Mouse (Mus musculus) lung, postnatal 0 days (tissue): Measurements from ENCODE around the gene Haghl.

Source experiments
- CTCF ChIP-seq: IDR thresholded peaks from 2 replicates; pipeline ENCODE4 v1.5.1; 2016; ENCODE audit warnings: antibody characterized with exemption, mild to moderate bottlenecking
- EP300 ChIP-seq: IDR thresholded peaks from 2 replicates; pipeline ENCODE4 v1.6.1; 2016; ENCODE audit warnings: antibody characterized with exemption, mild to moderate bottlenecking, control low read depth

DNA sequence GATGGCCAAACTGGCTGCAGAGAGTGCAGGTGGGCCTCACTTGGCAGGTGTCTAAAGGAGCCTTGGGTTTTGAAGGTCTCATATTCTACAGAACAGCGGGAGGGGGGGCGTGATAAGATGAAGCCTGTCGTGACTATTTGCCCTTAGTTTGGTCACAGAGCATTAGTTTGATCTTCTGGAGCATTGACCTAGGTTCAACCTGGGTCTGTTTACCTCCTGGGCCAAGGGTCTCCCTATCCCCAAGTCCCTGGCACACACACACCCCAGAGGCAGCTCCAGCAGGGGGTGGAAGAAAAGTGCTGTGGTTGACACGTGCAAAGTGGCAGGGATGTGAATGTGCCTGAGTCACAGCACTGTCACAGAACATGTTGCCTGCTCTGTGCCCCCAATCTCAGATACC is 25.4 kb upstream of the Haghl start:
- TF ChIP-seq CTCF (no peak), EP300 (no peak)
